In genomic region chr19:47508191-47508590, GRCm38 (mm10) we compare ENCODE assay signal across 8 mouse cellular contexts. TPM values are rescaled to one million over a fixed set of nuclear protein-coding genes. Genes with fewer than 3 reads are reported as not detected.
DNase-seq lines count a peak whose midpoint lies in the region; ATAC-seq and TF ChIP-seq lines count a peak whose summit lies in the region.
"Had no signal": no experiment of that assay in that cellular context is flagged by ENCODE, and none has a peak within 500 bp of the region (broad histone marks: within the 10 kb centered on the region; RNA-seq: fewer than 3 reads in every experiment).

No protein-coding gene starts in this region.

- H3K4me1 ChIP-seq in kidney, embryonic 15.5 days, result peaks cover 59% of the 10 kb centered on the region
- peaks cover 18 to 30% of the 10 kb centered on the region in 2 experiments for H3K4me1 ChIP-seq in MEL (ENCODE audit: control insufficient read depth in 1 of 2, insufficient read depth in 2 of 2, low read length in 2 of 2)
- peaks cover 39% of the 10 kb centered on the region for H3K4me1 ChIP-seq in embryonic facial prominence, embryonic 15.5 days
- H3K4me1 ChIP-seq in forebrain, embryonic 14.5 days (ENCODE audit: control insufficient read depth, insufficient read depth, low read length), result peaks cover 3% of the 10 kb centered on the region; the same call in 1 of the 2 replicates

- no peak overlapping the region for H3K9ac ChIP-seq in kidney, embryonic 15.5 days
- peak overlapping the region; percentile 70 for H3K9ac ChIP-seq in MEL (ENCODE audit: control insufficient read depth, low read depth, low read length, poor library complexity, severe bottlenecking)
- H3K9ac ChIP-seq in embryonic facial prominence, embryonic 15.5 days, result no peak overlapping the region
- H3K9ac ChIP-seq in forebrain, embryonic 14.5 days (ENCODE audit: low read length), result no peak overlapping the region

- peak in 1 of 2 experiments; percentile 57; a peak in 2 of 4 replicates for TF ChIP-seq POLR2A in MEL (IDR thresholded peaks at IDR 0.05; ENCODE audit: control insufficient read depth in 1 of 2, insufficient read depth in 1 of 2, low read depth in 1 of 2, low read length in 2 of 2, poor library complexity in 1 of 2)

- TF ChIP-seq EP300 in MEL (IDR thresholded peaks at IDR 0.05; ENCODE audit: low read depth in 1 of 2, low read length in 2 of 2), result peak; percentile 5 to 63; a peak in 2 of 4 replicates

- no peak for ATAC-seq in kidney, embryonic 15.5 days (replicated peaks; ENCODE audit: low FRiP score)
- ATAC-seq in embryonic facial prominence, embryonic 15.5 days (ENCODE audit: insufficient number of reproducible peaks, low FRiP score, low TSS enrichment, low read depth), result no peak
- ATAC-seq in forebrain, embryonic 14.5 days, result no peak

- H3K9me3 ChIP-seq in kidney, embryonic 15.5 days (replicated peaks), result no peaks in the 10 kb centered on the region
- H3K9me3 ChIP-seq in MEL (replicated peaks; ENCODE audit: insufficient read depth, low read length), result no peaks in the 10 kb centered on the region
- no peaks in the 10 kb centered on the region for H3K9me3 ChIP-seq in embryonic facial prominence, embryonic 15.5 days (replicated peaks)
- H3K9me3 ChIP-seq in forebrain, embryonic 14.5 days (replicated peaks; ENCODE audit: control insufficient read depth, low read length), result no peaks in the 10 kb centered on the region

- H3K27me3 ChIP-seq in kidney, embryonic 15.5 days, result no peaks in the 10 kb centered on the region
- H3K27me3 ChIP-seq in MEL (ENCODE audit: control insufficient read depth in 1 of 2, insufficient read depth in 2 of 2, low read length in 2 of 2), result no peaks in the 10 kb centered on the region
- H3K27me3 ChIP-seq in embryonic facial prominence, embryonic 15.5 days, result no peaks in the 10 kb centered on the region
- H3K27me3 ChIP-seq in forebrain, embryonic 14.5 days (replicated peaks; ENCODE audit: control insufficient read depth, insufficient read depth, low read length), result no peaks in the 10 kb centered on the region

- peaks cover 3% of the 10 kb centered on the region; the same call in 1 of the 2 replicates for H3K79me2 ChIP-seq in MEL (ENCODE audit: control insufficient read depth, insufficient read depth, low read length, poor library complexity)
- no peaks in the 10 kb centered on the region for H3K79me2 ChIP-seq in macrophage (ENCODE audit: inconsistent target)

- 45% methylated on average over 3 of the region's 3 CpGs for WGBS in kidney, embryonic 15.5 days
- WGBS in embryonic facial prominence, embryonic 15.5 days, result 67% methylated on average over 3 of the region's 3 CpGs
- 0% methylated on average over 3 of the region's 3 CpGs for WGBS in macrophage (ENCODE audit: missing documents)
- 85% methylated on average over 3 of the region's 3 CpGs for WGBS in forebrain, embryonic 14.5 days

- peaks cover 14% of the 10 kb centered on the region for H3K36me3 ChIP-seq in kidney, embryonic 15.5 days
- H3K36me3 ChIP-seq in MEL (ENCODE audit: control insufficient read depth in 1 of 2, insufficient read depth in 2 of 2, low read length in 2 of 2) (peaks cover 0 to 23% of the 10 kb centered on the region in 2 experiments; a peak in 2 of 4 replicates), macrophage (ENCODE audit: inconsistent target) (no peaks in the 10 kb centered on the region)
- 0 out of 2 replicates have a peak, but pooled peaks cover 17% of the 10 kb centered on the region for H3K36me3 ChIP-seq in embryonic facial prominence, embryonic 15.5 days
- peaks cover 13% of the 10 kb centered on the region; the same call in 1 of the 2 replicates for H3K36me3 ChIP-seq in forebrain, embryonic 14.5 days (ENCODE audit: control insufficient read depth, insufficient read depth, low read length)

- H3K4me2 ChIP-seq in kidney, embryonic 15.5 days, result no peak overlapping the region
- H3K4me2 ChIP-seq in embryonic facial prominence, embryonic 15.5 days (replicated peaks), result no peak overlapping the region
- no peak overlapping the region for H3K4me2 ChIP-seq in forebrain, embryonic 14.5 days (ENCODE audit: low read length)

- no peak overlapping the region for H3K4me3 ChIP-seq in kidney, embryonic 15.5 days (replicated peaks)
- H3K4me3 ChIP-seq in MEL (ENCODE audit: control insufficient read depth in 1 of 2, insufficient read depth in 1 of 2, low read depth in 2 of 2, low read length in 2 of 2) (peak overlapping the region; percentile 52 to 54), macrophage (ENCODE audit: inconsistent target) (peak overlapping the region; percentile 10; the same call in 1 of the 2 replicates)
- H3K4me3 ChIP-seq in embryonic facial prominence, embryonic 15.5 days (replicated peaks), result no peak overlapping the region
- no peak overlapping the region for H3K4me3 ChIP-seq in forebrain, embryonic 14.5 days (ENCODE audit: low read depth, low read length)

- no peak for DNase-seq in kidney, postnatal 10 days
- peak; percentile 94 for DNase-seq in MEL (ENCODE audit: low read depth, low spot score)
- DNase-seq in B cell, adult 2 months, result no peak
- no peak for DNase-seq in forebrain, embryonic 14.5 days (ENCODE audit: low spot score)
- DNase-seq: cerebellum, postnatal 14 days had no signal

- no peak for TF ChIP-seq CTCF in MEL (IDR thresholded peaks at IDR 0.05 in 2 of 3, conservative IDR thresholded peaks at IDR 0.05 in 1 of 3; ENCODE audit: control insufficient read depth in 1 of 3, insufficient read depth in 1 of 3, low read depth in 2 of 3, low read length in 3 of 3, poor library complexity in 1 of 3, severe bottlenecking in 1 of 3)

- peak overlapping the region; percentile 93 for H3K27ac ChIP-seq in kidney, embryonic 15.5 days
- H3K27ac ChIP-seq in MEL (ENCODE audit: control insufficient read depth, low read depth, low read length), result peak overlapping the region; percentile 97
- H3K27ac ChIP-seq in embryonic facial prominence, embryonic 15.5 days (replicated peaks), result peak overlapping the region; percentile 55
- peak overlapping the region; percentile 98 for H3K27ac ChIP-seq in macrophage
- H3K27ac ChIP-seq in forebrain, embryonic 14.5 days (ENCODE audit: low read depth, low read length), result no peak overlapping the region

- no peak; the same call in none of the 2 replicates for TF ChIP-seq RAD21 in MEL (IDR thresholded peaks at IDR 0.05; ENCODE audit: low read depth, low read length)

TF ChIP-seq in MEL, 35 proteins besides CTCF, POLR2A, EP300 and RAD21:
- TF ChIP-seq NELFE (IDR thresholded peaks at IDR 0.05; ENCODE audit: low read depth, low read length), result peak; percentile 38
- TF ChIP-seq HCFC1 (IDR thresholded peaks at IDR 0.05; ENCODE audit: low read depth, low read length), result peak; percentile 49; the same call in 1 of the 2 replicates
- TF ChIP-seq SIN3A (IDR thresholded peaks at IDR 0.05; ENCODE audit: low read length), result peak; percentile 60
- 0 out of 2 replicates have a peak, but pooled peaks have one; percentile 11 for TF ChIP-seq MAX (IDR thresholded peaks at IDR 0.05; ENCODE audit: low read length)
- peak; percentile 52; the same call in 1 of the 2 replicates for TF ChIP-seq RCOR1 (IDR thresholded peaks at IDR 0.05; ENCODE audit: low read depth, low read length)
- no peak for TF ChIP-seq USF2 (IDR thresholded peaks at IDR 0.05; ENCODE audit: borderline replicate concordance in 1 of 2, insufficient read depth in 1 of 2, low read depth in 1 of 2, low read length in 2 of 2)
- 0 out of 2 replicates have a peak, but pooled peaks have one; percentile 20 for TF ChIP-seq POLR2AphosphoS2 (IDR thresholded peaks at IDR 0.05; ENCODE audit: low read length)
- TF ChIP-seq ETS1 (IDR thresholded peaks at IDR 0.05; ENCODE audit: low read depth, low read length), result peak; percentile 74
- TF ChIP-seq GATA1 (IDR thresholded peaks at IDR 0.05; ENCODE audit: low read depth, low read length), result peak; percentile 71
- peak; percentile 40 for TF ChIP-seq SMC3 (IDR thresholded peaks at IDR 0.05; ENCODE audit: low read depth, low read length)
- TF ChIP-seq MXI1 (IDR thresholded peaks at IDR 0.05; ENCODE audit: low read depth, low read length), result peak; percentile 90
- no peak for TF ChIP-seq ZNF384 (IDR thresholded peaks at IDR 0.05; ENCODE audit: low read depth, low read length)
- TF ChIP-seq MAZ (IDR thresholded peaks at IDR 0.05; ENCODE audit: low read depth, low read length), result 0 out of 2 replicates have a peak, but pooled peaks have one; percentile 4
- no peak for TF ChIP-seq ZC3H11A (IDR thresholded peaks at IDR 0.05; ENCODE audit: low read depth, low read length)

RNA-seq across cellular contexts. Expression of gene Stn1, which starts 29.1 kb away (rescaled TPM):
- 47.1 and 51.0 TPM in 2 replicates for polyA plus RNA-seq in kidney, embryonic 15.5 days (2015; fragmentation: Nextera tagmentation; extraction: Ambion mirVana)
- total RNA-seq in MEL (2012; rRNA removed), result 9.7 and 10.2 TPM in 2 replicates
- polyA plus RNA-seq in MEL (2012; ENCODE audit: insufficient read depth in 1 of 2, insufficient read length in 2 of 2, low read depth in 1 of 2, low replicate concordance in 2 of 2, missing spikeins in 1 of 2) (10 to 100 TPM in 1 of 2 experiments, not detected in 1; 13.6 TPM), macrophage (2018) (11.7 to 18.7 TPM (median 18.2 TPM) in 3 replicates)
- polyA plus RNA-seq in embryonic facial prominence, embryonic 15.5 days (2015; fragmentation: Nextera tagmentation; extraction: Ambion mirVana), result 51.3 and 53.6 TPM in 2 replicates
- 10 to 100 TPM in 25 of 26 experiments, 1 to 10 TPM in 1; 7.3 to 45.3 (median 21.4) TPM for total RNA-seq in macrophage (2018; cell fraction: chromatin; rRNA removed)
- 10 to 100 TPM in 25 of 26 experiments, 1 to 10 TPM in 1; 9.8 to 18.2 (median 15.1) TPM for total RNA-seq in macrophage (2018; cell fraction: cytosol; rRNA removed)
- 10 to 100 TPM in 24 of 26 experiments, 1 to 10 TPM in 2; 5.8 to 45.3 (median 18.7) TPM for total RNA-seq in macrophage (2018; cell fraction: nucleus; rRNA removed)
- polyA plus RNA-seq in forebrain, embryonic 14.5 days (2014; fragmentation: Nextera tagmentation; extraction: Ambion mirVana), result 39.0 and 41.6 TPM in 2 replicates

RNA-seq across cellular contexts. Expression of gene Sh3pxd2a, which starts 44.0 kb away (rescaled TPM):
- polyA plus RNA-seq in kidney, embryonic 15.5 days (2015; fragmentation: Nextera tagmentation; extraction: Ambion mirVana), result 5.5 and 6.4 TPM in 2 replicates
- total RNA-seq in MEL (2012; rRNA removed), result 3.7 and 3.9 TPM in 2 replicates
- 10 to 100 TPM in 1 of 2 experiments, not detected in 1; 11.3 TPM for polyA plus RNA-seq in MEL (2012; ENCODE audit: insufficient read depth in 1 of 2, insufficient read length in 2 of 2, low read depth in 1 of 2, low replicate concordance in 2 of 2, missing spikeins in 1 of 2)
- polyA plus RNA-seq in embryonic facial prominence, embryonic 15.5 days (2015; fragmentation: Nextera tagmentation; extraction: Ambion mirVana), result 15.8 and 16.0 TPM in 2 replicates
- total RNA-seq in macrophage (2018; cell fraction: chromatin; rRNA removed), result 10 to 100 TPM; 10.9 to 28.2 (median 21.6) TPM
- 10 to 100 TPM in 14 of 26 experiments, 1 to 10 TPM in 12; 6.1 to 17.3 (median 11.1) TPM for total RNA-seq in macrophage (2018; cell fraction: cytosol; rRNA removed)
- total RNA-seq in macrophage (2018; cell fraction: nucleus; rRNA removed), result 10 to 100 TPM in 25 of 26 experiments, 1 to 10 TPM in 1; 9.3 to 36.6 (median 16.3) TPM
- polyA plus RNA-seq in macrophage (2018), result 7.9 to 13.4 TPM (median 8.0 TPM) in 3 replicates
- polyA plus RNA-seq in forebrain, embryonic 14.5 days (2014; fragmentation: Nextera tagmentation; extraction: Ambion mirVana), result 3.0 and 3.4 TPM in 2 replicates

Comparison
In these comparisons a context has a peak if more than half of its experiments do, and no peak if none do; other contexts are left out.
1. H3K4me3 ChIP-seq: peak in MEL (2 of 2) and macrophage (single experiment); none in kidney, embryonic 15.5 days (single experiment), embryonic facial prominence, embryonic 15.5 days (single experiment) and forebrain, embryonic 14.5 days (single experiment).